Mouse (Mus musculus): ENCODE measurements around the gene Capg.
A peak's percentile ranks its signal among the peaks of the same experiment; 100 is the strongest.

GRCm38 (mm10) chr6:72597956-72598753 is 54.0 kb downstream of the Capg start, which contains the start of the genes Elmod3 and Retsat:
- TF ChIP-seq CTCF (IDR thresholded peaks at IDR 0.05) (no peak), EP300 (IDR thresholded peaks at IDR 0.05) (peak; percentile 54; the same call in 1 of the 2 replicates)
